In genomic region chr10:88502919-88503318, GRCm38 (mm10) we compare ENCODE assay signal across 8 mouse cellular contexts. TPM values are rescaled to one million over a fixed set of nuclear protein-coding genes. Genes with fewer than 3 reads are reported as not detected.
DNase-seq lines count a peak whose midpoint lies in the region; ATAC-seq lines count a peak whose summit lies in the region.

No protein-coding gene starts in this region.

- peak overlapping the region; percentile 82 for H3K4me3 ChIP-seq in heart, embryonic 10.5 days
- peak overlapping the region; percentile 53 for H3K4me3 ChIP-seq in forebrain, embryonic 14.5 days (ENCODE audit: low read depth, low read length)
- peak overlapping the region; percentile 71 for H3K4me3 ChIP-seq in liver, embryonic 16.5 days (ENCODE audit: low read depth, low read length)

- peak; percentile 2 for ATAC-seq in CD4-positive, CD25-positive, alpha-beta regulatory T cell, adult 4 months
- no peak for ATAC-seq in forebrain, embryonic 14.5 days
- no peak for ATAC-seq in liver, embryonic 16.5 days (ENCODE audit: low read depth)

- no peaks in the 10 kb centered on the region for H3K36me3 ChIP-seq in heart, embryonic 10.5 days
- H3K36me3 ChIP-seq in forebrain, embryonic 14.5 days (ENCODE audit: control insufficient read depth, insufficient read depth, low read length), result no peaks in the 10 kb centered on the region
- H3K36me3 ChIP-seq in liver, embryonic 16.5 days (ENCODE audit: control insufficient read depth, insufficient read depth), result no peaks in the 10 kb centered on the region

- H3K4me2 ChIP-seq in forebrain, embryonic 14.5 days (ENCODE audit: low read length), result peak overlapping the region; percentile 78
- H3K4me2 ChIP-seq in liver, embryonic 16.5 days (ENCODE audit: low read depth, low read length), result peak overlapping the region; percentile 91

- H3K4me1 ChIP-seq in heart, embryonic 10.5 days, result peaks cover 36% of the 10 kb centered on the region
- peaks cover 8% of the 10 kb centered on the region; the same call in 1 of the 2 replicates for H3K4me1 ChIP-seq in forebrain, embryonic 14.5 days (ENCODE audit: control insufficient read depth, insufficient read depth, low read length)
- H3K4me1 ChIP-seq in liver, embryonic 16.5 days (ENCODE audit: control insufficient read depth, low read depth, low read length), result peaks cover 7% of the 10 kb centered on the region

- H3K9ac ChIP-seq in forebrain, embryonic 14.5 days (ENCODE audit: low read length), result peak overlapping the region; percentile 68
- peak overlapping the region; percentile 72 for H3K9ac ChIP-seq in liver, embryonic 16.5 days (ENCODE audit: low read depth, low read length)

- 30% methylated on average over 4 of the region's 4 CpGs for WGBS in heart, embryonic 10.5 days
- 60% methylated on average over 4 of the region's 4 CpGs for WGBS in forebrain, embryonic 14.5 days
- WGBS in liver, embryonic 16.5 days (ENCODE audit: insufficient replicate concordance), result 41% methylated on average over 4 of the region's 4 CpGs

- H3K27me3 ChIP-seq in heart, embryonic 10.5 days (ENCODE audit: insufficient read depth, poor library complexity, severe bottlenecking), result no peaks in the 10 kb centered on the region
- H3K27me3 ChIP-seq in forebrain, embryonic 14.5 days (replicated peaks; ENCODE audit: control insufficient read depth, insufficient read depth, low read length), result no peaks in the 10 kb centered on the region
- no peaks in the 10 kb centered on the region for H3K27me3 ChIP-seq in liver, embryonic 16.5 days (ENCODE audit: control insufficient read depth, insufficient read depth, low read depth, low read length)

- no peak for DNase-seq in heart, embryonic 10.5 days (ENCODE audit: low spot score)
- no peak for DNase-seq in heart, postnatal 4 days
- peak; percentile 1 for DNase-seq in forebrain, embryonic 14.5 days (ENCODE audit: low spot score)
- DNase-seq in right cerebral cortex, adult 18-20 months, result no peak
- DNase-seq in adrenal gland, adult 18-20 months (ENCODE audit: low spot score in 2 of 2), result no peak
- DNase-seq in left cerebral cortex, adult 8-10 months (ENCODE audit: low spot score in 2 of 2), result no peak

- peak overlapping the region; percentile 90 for H3K27ac ChIP-seq in heart, embryonic 10.5 days
- peak overlapping the region; percentile 10; the same call in 1 of the 2 replicates for H3K27ac ChIP-seq in forebrain, embryonic 14.5 days (ENCODE audit: low read depth, low read length)
- H3K27ac ChIP-seq in liver, embryonic 16.5 days (ENCODE audit: low read length), result no peak overlapping the region

- H3K9me3 ChIP-seq in heart, embryonic 10.5 days, result no peaks in the 10 kb centered on the region
- H3K9me3 ChIP-seq in forebrain, embryonic 14.5 days (replicated peaks; ENCODE audit: control insufficient read depth, low read length), result no peaks in the 10 kb centered on the region
- no peaks in the 10 kb centered on the region for H3K9me3 ChIP-seq in liver, embryonic 16.5 days (replicated peaks; ENCODE audit: control insufficient read depth, low read length)

RNA-seq across cellular contexts. Expression of gene Chpt1, which starts 1.0 kb away (rescaled TPM):
- polyA plus RNA-seq in heart, embryonic 10.5 days (2016; fragmentation: Nextera tagmentation; extraction: Ambion mirVana), result 15.8 and 27.4 TPM in 2 replicates
- 100 to 1,000 TPM; 104 to 107 TPM for total RNA-seq in heart, postnatal 4 days (2021)
- polyA plus RNA-seq in CD4-positive, CD25-positive, alpha-beta regulatory T cell, adult 4 months (2017; shearing (Covaris generic)), result 1 to 10 TPM; 4.1 to 4.5 TPM
- polyA plus RNA-seq in forebrain, embryonic 14.5 days (2014; fragmentation: Nextera tagmentation; extraction: Ambion mirVana), result 4.6 and 5.0 TPM in 2 replicates
- polyA plus RNA-seq in liver, embryonic 16.5 days (2015; fragmentation: Nextera tagmentation; extraction: Ambion mirVana), result 2.5 and 2.6 TPM in 2 replicates
- 100 to 1,000 TPM; 358 to 802 TPM for total RNA-seq in adrenal gland, adult 18-20 months (2021)
- 10 to 100 TPM; 38.4 to 45.0 (median 39.7) TPM for total RNA-seq in left cerebral cortex, adult 8-10 months (2022)

RNA-seq across cellular contexts. Expression of gene Sycp3, which starts 43.5 kb away (rescaled TPM):
- polyA plus RNA-seq in heart, embryonic 10.5 days (2016; fragmentation: Nextera tagmentation; extraction: Ambion mirVana), result 0.23 and 0.30 TPM in 2 replicates
- total RNA-seq in heart, postnatal 4 days (2021), result not detected
- polyA plus RNA-seq in CD4-positive, CD25-positive, alpha-beta regulatory T cell, adult 4 months (2017; shearing (Covaris generic)), result not detected
- polyA plus RNA-seq in forebrain, embryonic 14.5 days (2014; fragmentation: Nextera tagmentation; extraction: Ambion mirVana), result 0.28 TPM in 1 of 2 replicates, not detected in the other
- not detected in 2 replicates for polyA plus RNA-seq in liver, embryonic 16.5 days (2015; fragmentation: Nextera tagmentation; extraction: Ambion mirVana)
- total RNA-seq in adrenal gland, adult 18-20 months (2021), result 1 to 10 TPM; 2.2 to 9.2 TPM
- total RNA-seq in left cerebral cortex, adult 8-10 months (2022), result 1 to 10 TPM in 1 of 4 experiments, under 1 TPM in 3; 0.63 to 1.3 (median 0.88) TPM
